ENCODE assay signal across 20 mouse cellular contexts in genomic region chr5:66106372-66106771, GRCm38 (mm10).
DNase-seq lines count a peak whose midpoint lies in the region; ATAC-seq and TF ChIP-seq lines count a peak whose summit lies in the region.
"Had no signal": no experiment of that assay in that cellular context is flagged by ENCODE, and none has a peak within 500 bp of the region (broad histone marks: within the 10 kb centered on the region; RNA-seq: fewer than 3 reads in every experiment).

No protein-coding gene starts in this region.

- H3K27ac ChIP-seq in lung, embryonic 15.5 days, result peak overlapping the region; percentile 59
- H3K27ac ChIP-seq in bone marrow, adult 2 months (ENCODE audit: control insufficient read depth, insufficient read depth, low read depth, low read length, poor library complexity), result peak overlapping the region; percentile 57
- peak overlapping the region; percentile 76 for H3K27ac ChIP-seq in liver, embryonic 16.5 days (ENCODE audit: low read length)
- no peak overlapping the region for H3K27ac ChIP-seq in hindbrain, embryonic 11.5 days (ENCODE audit: low read depth, low read length)
- H3K27ac ChIP-seq: embryonic facial prominence, embryonic 15.5 days; gastrocnemius, adult 2 months; heart, embryonic 10.5 days; kidney, embryonic 15.5 days; limb, embryonic 12.5 days; neural tube, embryonic 15.5 days had no signal

- intact Hi-C loops in heart, postnatal 25 days (cut with DNase I), result no loop called here

- no peak for DNase-seq in lung, postnatal 10 days
- peak; percentile 17 for DNase-seq in splenic B cell, adult 2 months (ENCODE audit: low read depth, low spot score)
- DNase-seq in hindbrain, embryonic 11.5 days (ENCODE audit: low spot score), result no peak
- no peak for DNase-seq in heart, postnatal 25 days (ENCODE audit: low spot score)
- DNase-seq: cerebellum, adult 9-11 months; gastrocnemius, adult 2 months; kidney, postnatal 36 days; thymus, postnatal 4 days had no signal

- TF ChIP-seq POLR2A in bone marrow, adult 2 months (IDR thresholded peaks at IDR 0.05; ENCODE audit: borderline replicate concordance, control insufficient read depth, low read depth, low read length), result no peak

- H3K36me3 ChIP-seq in lung, embryonic 15.5 days, result no peaks in the 10 kb centered on the region
- no peaks in the 10 kb centered on the region for H3K36me3 ChIP-seq in liver, embryonic 16.5 days (ENCODE audit: control insufficient read depth, insufficient read depth)
- no peaks in the 10 kb centered on the region for H3K36me3 ChIP-seq in splenic B cell, adult 2 months (ENCODE audit: control insufficient read depth, insufficient read depth, low read length, poor library complexity, severe bottlenecking)
- no peaks in the 10 kb centered on the region for H3K36me3 ChIP-seq in hindbrain, embryonic 11.5 days (ENCODE audit: control insufficient read depth, insufficient read depth, low read length)
- H3K36me3 ChIP-seq: embryonic facial prominence, embryonic 15.5 days; heart, embryonic 10.5 days; kidney, embryonic 15.5 days; limb, embryonic 12.5 days; neural tube, embryonic 15.5 days had no signal

- 77% methylated on average over 9 of the region's 9 CpGs for WGBS in lung, embryonic 15.5 days
- 38% methylated on average over 9 of the region's 9 CpGs for WGBS in bone marrow, adult 2 months
- 52% methylated on average over 9 of the region's 9 CpGs for WGBS in liver, embryonic 16.5 days (ENCODE audit: insufficient replicate concordance)
- 86% methylated on average over 9 of the region's 9 CpGs for WGBS in hindbrain, embryonic 11.5 days

- no peak overlapping the region for H3K4me2 ChIP-seq in lung, embryonic 15.5 days
- H3K4me2 ChIP-seq in liver, embryonic 16.5 days (ENCODE audit: low read depth, low read length), result no peak overlapping the region
- H3K4me2 ChIP-seq in hindbrain, embryonic 11.5 days (replicated peaks; ENCODE audit: low read depth, low read length), result no peak overlapping the region
- H3K4me2 ChIP-seq: embryonic facial prominence, embryonic 15.5 days; kidney, embryonic 15.5 days; limb, embryonic 12.5 days; lung, embryonic 14.5 days; neural tube, embryonic 15.5 days had no signal

- no peak overlapping the region for H3K9ac ChIP-seq in lung, embryonic 15.5 days
- no peak overlapping the region for H3K9ac ChIP-seq in liver, embryonic 16.5 days (ENCODE audit: low read depth, low read length)
- no peak overlapping the region for H3K9ac ChIP-seq in hindbrain, embryonic 11.5 days (ENCODE audit: low read depth, low read length)
- H3K9ac ChIP-seq: embryonic facial prominence, embryonic 15.5 days; kidney, embryonic 15.5 days; limb, embryonic 12.5 days; lung, embryonic 14.5 days; neural tube, embryonic 15.5 days had no signal

- TF ChIP-seq CTCF in bone marrow, adult 2 months (IDR thresholded peaks at IDR 0.05; ENCODE audit: control insufficient read depth, insufficient read depth, low read length), result no peak

- H3K4me1 ChIP-seq in lung, embryonic 15.5 days, result no peaks in the 10 kb centered on the region; the same call in 1 of the 2 replicates
- H3K4me1 ChIP-seq in bone marrow, adult 2 months (ENCODE audit: control insufficient read depth, insufficient read depth, low read length), result peaks cover 3% of the 10 kb centered on the region
- no peaks in the 10 kb centered on the region for H3K4me1 ChIP-seq in liver, embryonic 16.5 days (ENCODE audit: control insufficient read depth, low read depth, low read length)
- H3K4me1 ChIP-seq in hindbrain, embryonic 11.5 days (replicated peaks; ENCODE audit: control insufficient read depth, insufficient read depth, low read length), result no peaks in the 10 kb centered on the region
- H3K4me1 ChIP-seq: embryonic facial prominence, embryonic 15.5 days; heart, embryonic 10.5 days; kidney, embryonic 15.5 days; limb, embryonic 12.5 days; neural tube, embryonic 15.5 days had no signal

- no peak overlapping the region for H3K4me3 ChIP-seq in lung, embryonic 15.5 days
- peak overlapping the region; percentile 33 for H3K4me3 ChIP-seq in bone marrow, adult 2 months (replicated peaks; ENCODE audit: control insufficient read depth, low read depth, low read length)
- no peak overlapping the region for H3K4me3 ChIP-seq in liver, embryonic 16.5 days (ENCODE audit: low read depth, low read length)
- no peak overlapping the region for H3K4me3 ChIP-seq in hindbrain, embryonic 11.5 days (ENCODE audit: low read depth, low read length)
- H3K4me3 ChIP-seq: embryonic facial prominence, embryonic 15.5 days; gastrocnemius, adult 2 months; heart, embryonic 10.5 days; kidney, embryonic 15.5 days; limb, embryonic 12.5 days; neural tube, embryonic 15.5 days had no signal

- no peaks in the 10 kb centered on the region for H3K9me3 ChIP-seq in lung, embryonic 15.5 days
- no peaks in the 10 kb centered on the region for H3K9me3 ChIP-seq in liver, embryonic 16.5 days (replicated peaks; ENCODE audit: control insufficient read depth, low read length)
- no peaks in the 10 kb centered on the region for H3K9me3 ChIP-seq in hindbrain, embryonic 11.5 days (ENCODE audit: control insufficient read depth, low read length)
- H3K9me3 ChIP-seq: embryonic facial prominence, embryonic 15.5 days; heart, embryonic 10.5 days; kidney, embryonic 15.5 days; limb, embryonic 12.5 days; neural tube, embryonic 15.5 days had no signal

- H3K27me3 ChIP-seq in lung, embryonic 15.5 days, result no peaks in the 10 kb centered on the region
- H3K27me3 ChIP-seq in liver, embryonic 16.5 days (ENCODE audit: control insufficient read depth, insufficient read depth, low read depth, low read length), result no peaks in the 10 kb centered on the region
- no peaks in the 10 kb centered on the region for H3K27me3 ChIP-seq in splenic B cell, adult 2 months (ENCODE audit: control insufficient read depth, insufficient read depth, low read length, poor library complexity, severe bottlenecking)
- H3K27me3 ChIP-seq in hindbrain, embryonic 11.5 days (ENCODE audit: control insufficient read depth, insufficient read depth, low read length), result no peaks in the 10 kb centered on the region
- H3K27me3 ChIP-seq: embryonic facial prominence, embryonic 15.5 days; kidney, embryonic 15.5 days; limb, embryonic 12.5 days; neural tube, embryonic 15.5 days had no signal

- no peak for ATAC-seq in lung, embryonic 15.5 days (ENCODE audit: borderline replicate concordance, extremely low read depth, low FRiP score, low TSS enrichment)
- ATAC-seq in liver, embryonic 16.5 days (ENCODE audit: low read depth), result no peak
- ATAC-seq in hindbrain, embryonic 11.5 days (ENCODE audit: low FRiP score), result no peak
- ATAC-seq: forebrain, embryonic 14.5 days; hindbrain, embryonic 16.5 days; midbrain, embryonic 16.5 days had no signal
